Mouse (Mus musculus): ENCODE measurements around the gene Sdsl. TPM values are rescaled to one million over a fixed set of nuclear protein-coding genes. Genes with fewer than 3 reads are reported as not detected.

Gene Sdsl
- polyA plus RNA-seq, 3 experiments from 2014 or later = not detected

DNA sequence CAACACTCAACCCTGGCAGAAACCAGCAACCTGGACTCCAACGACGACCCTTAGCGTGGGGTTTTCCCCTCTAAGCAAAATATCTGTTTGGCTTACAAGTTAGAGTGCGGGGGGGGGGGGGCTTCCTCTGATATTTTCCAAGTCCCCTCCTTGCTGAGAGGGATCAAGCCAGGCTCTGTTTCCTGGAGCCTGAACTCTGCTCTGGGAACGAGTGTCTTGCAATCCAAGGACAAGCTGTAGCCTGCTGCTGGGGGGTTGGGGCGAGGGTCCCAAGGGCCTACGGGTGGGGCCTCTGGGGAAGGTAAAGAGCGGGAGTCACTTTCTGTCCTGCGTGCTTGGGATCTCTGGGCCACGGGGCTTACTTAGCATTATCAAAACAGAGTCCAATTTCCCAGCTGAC is 46.0 kb downstream of the Sdsl start:
- no peak for ATAC-seq

DNA sequence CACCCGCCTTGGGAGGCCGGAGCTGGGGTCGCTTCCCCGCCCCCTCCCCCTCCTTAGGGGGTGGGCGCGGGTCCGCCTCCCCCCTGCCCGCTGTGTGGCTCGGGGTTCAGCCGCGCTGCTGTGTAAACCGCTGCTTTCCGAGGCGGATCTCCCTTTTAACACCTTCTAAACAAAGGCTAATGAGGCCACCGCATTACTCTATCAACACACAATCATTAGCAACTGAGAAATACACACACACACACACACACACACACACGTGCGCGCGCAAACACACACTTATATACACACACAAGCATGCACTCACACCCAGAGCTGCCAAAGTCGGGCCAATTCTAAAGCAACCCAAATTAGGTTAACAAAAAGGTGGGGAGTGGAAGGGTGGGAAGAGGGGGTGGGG is 46.9 kb downstream of the Sdsl start:
- ATAC-seq = no peak

DNA sequence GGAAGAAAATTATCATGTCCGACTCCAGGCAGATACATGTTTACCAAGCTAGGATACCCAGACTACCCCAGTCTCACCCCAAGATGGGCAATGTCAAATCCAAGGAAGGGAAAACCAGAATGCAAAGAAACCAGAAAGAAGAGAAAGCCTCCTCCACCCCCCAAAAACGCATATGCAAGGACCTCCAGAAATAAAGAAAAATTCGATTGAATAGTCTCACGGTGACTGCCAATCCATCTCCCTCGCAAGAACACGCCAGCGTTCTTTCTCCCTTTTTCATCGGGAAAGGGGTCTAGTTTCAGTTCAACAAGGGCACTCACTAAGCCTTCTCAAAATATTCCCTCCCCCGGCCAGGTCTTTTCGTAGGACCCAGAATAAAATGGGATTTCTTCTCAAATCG is 48.0 kb downstream of the Sdsl start:
- ATAC-seq = no peak

DNA sequence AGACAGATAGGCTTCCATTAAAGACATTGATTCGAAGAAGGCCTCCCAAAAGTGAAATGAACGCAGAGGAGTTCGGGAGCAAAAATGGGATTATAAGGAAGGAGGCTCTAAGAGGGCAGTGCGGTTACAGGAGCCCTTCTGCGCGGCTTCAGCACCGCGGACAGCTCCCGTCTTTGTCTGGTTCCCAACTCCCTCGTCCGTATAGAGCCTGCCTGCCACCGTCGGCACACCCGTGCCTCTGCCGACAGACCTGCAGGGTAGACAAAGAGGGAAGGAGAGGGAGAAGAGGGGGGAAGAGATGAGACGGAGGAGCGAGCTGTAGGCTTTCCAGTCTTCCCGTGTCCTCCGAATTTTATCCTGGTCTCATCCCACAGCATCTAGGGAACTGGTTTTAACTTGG is 48.6 kb downstream of the Sdsl start:
- no peak for ATAC-seq

DNA sequence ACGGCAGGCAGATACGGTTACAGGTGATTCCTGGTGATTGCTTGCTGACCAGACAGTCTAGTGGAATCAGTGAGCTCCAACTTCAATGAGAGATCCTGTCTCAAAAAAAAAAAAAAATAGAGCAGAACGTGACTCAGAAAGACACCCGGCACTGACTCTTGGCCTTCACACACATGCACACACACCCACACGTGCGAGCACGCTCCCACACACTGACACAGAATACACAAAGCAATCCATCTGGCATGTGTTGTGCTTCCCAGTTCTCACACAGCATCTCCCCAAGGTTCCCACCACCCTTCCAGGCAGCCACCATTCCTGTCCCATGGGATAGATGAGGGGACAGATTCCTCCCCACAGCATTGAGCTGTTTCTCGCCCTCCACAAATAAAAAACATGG is 52.5 kb downstream of the Sdsl start:
- ATAC-seq = no peak

DNA sequence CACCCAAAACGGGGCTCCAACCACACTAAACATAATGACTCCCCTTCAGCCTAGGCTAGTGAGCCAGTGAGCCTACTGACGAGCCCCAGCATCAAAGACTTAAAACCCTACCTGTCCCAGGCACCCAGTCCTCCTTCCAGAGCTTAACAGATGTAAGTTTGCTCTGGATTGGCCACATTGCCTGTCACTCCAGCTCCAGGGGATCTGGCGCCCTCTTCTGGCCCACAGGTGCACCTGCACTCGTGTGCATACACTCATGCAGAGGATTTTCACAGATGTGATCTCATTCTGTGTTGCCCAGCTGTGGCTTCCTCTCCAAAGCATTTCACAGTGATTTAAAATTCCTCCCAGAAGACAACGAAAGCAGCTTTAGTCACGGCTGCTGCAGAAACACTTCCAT is 59.2 kb downstream of the Sdsl start:
- no peak for ATAC-seq

DNA sequence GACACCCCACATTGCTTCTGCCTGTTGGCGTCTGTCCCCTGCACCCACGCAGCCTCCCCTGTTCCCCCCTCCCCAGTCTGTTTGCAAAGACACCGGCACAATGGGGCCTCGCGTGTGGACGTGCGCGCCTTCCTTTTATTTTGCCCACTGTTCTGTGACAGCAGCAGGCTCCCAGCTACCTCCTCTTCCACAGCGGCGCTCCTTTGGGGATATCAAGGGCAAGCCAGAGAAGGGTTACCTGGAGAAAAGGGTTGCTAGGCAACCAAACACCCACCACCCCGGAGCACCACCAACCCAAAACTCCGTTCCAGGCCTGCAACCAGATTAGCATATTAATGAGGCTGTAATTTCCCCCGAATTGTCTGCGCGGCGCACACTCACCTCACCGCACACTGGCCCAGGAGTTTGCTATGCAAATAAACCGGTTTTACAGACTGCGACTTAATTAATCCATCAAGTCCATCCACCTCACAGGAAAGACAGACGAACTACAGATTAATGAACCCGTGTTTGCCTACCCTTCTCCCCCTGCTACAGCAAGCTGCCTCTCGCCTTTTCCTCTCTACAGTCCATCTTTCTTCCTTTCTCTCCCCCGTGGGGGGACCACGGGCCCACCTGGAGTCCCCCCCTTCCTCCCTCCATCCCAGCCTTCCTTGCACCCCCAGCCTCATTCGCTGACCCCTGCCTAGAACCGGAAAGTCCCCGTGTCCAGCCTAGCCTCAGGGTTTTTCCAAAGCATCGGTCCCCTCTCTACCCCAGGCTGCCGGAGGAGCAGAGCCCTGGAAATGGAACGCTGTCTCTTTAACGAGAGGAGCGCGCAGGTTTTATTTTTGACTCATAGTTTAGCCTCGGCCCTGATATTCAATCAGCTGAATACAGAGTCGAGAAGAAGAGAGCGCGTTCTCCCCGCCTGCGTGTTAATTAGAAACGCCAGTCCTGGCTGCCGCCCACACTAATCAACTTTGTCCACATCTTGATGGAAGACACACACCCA is 62.9 kb downstream of the Sdsl start:
- ATAC-seq = no peak

DNA sequence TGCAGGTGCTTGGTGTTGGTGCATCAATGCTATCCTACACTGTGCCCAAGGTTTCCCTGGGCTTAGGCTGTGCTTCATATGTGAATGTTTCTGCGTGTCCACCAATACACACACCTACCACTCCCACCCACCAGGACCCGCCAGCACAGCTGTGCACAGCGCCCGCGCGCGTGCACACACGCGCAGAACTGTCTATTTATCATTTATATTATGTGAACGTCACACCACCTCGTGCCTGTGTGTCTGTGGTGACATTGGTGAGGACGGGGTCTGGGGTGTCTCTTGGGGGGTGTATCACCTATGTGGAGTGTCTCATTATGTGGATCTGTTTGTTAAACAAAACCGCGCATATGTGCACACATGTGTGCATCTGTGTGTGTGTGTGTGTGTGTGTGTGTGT is 63.7 kb downstream of the Sdsl start:
- no peak for ATAC-seq

Other genes starting within 250 kb of the Sdsl start
- gene Lhx5, start 41.1 kb downstream of the Sdsl start, polyA plus RNA-seq (2017; shearing (Covaris generic)) = not detected
- gene Sds, start 3.7 kb upstream of the Sdsl start, polyA plus RNA-seq (2017; shearing (Covaris generic)) = not detected
- 1 to 10 TPM; 3.2 to 5.7 (median 3.5) TPM for gene Plbd2, start 30.8 kb upstream of the Sdsl start, polyA plus RNA-seq (2017; shearing (Covaris generic))
- gene Slc8b1, start 38.4 kb upstream of the Sdsl start, polyA plus RNA-seq (2017; shearing (Covaris generic)) = 10 to 100 TPM in 1 of 3 experiments, 1 to 10 TPM in 2; 6.1 to 14.5 (median 7.3) TPM
- gene Tpcn1, start 115.9 kb upstream of the Sdsl start, polyA plus RNA-seq (2017; shearing (Covaris generic)) = 10 to 100 TPM in 2 of 3 experiments, 1 to 10 TPM in 1; 6.4 to 15.8 (median 12.6) TPM
- gene Iqcd, start 116.2 kb upstream of the Sdsl start, polyA plus RNA-seq (2017; shearing (Covaris generic)) = under 1 TPM in 1 of 3 experiments, not detected in 2; 0.91 TPM
- gene Rita1, start 139.8 kb upstream of the Sdsl start, polyA plus RNA-seq (2017; shearing (Covaris generic)) = 1 to 10 TPM; 2.1 to 3.5 (median 3.2) TPM
- gene Ddx54, start 139.9 kb upstream of the Sdsl start, polyA plus RNA-seq (2017; shearing (Covaris generic)) = 10 to 100 TPM; 13.0 to 21.1 (median 13.4) TPM
- gene Cfap73, start 161.4 kb upstream of the Sdsl start, polyA plus RNA-seq (2017; shearing (Covaris generic)) = not detected
- 1 to 10 TPM; 6.8 to 9.7 (median 6.8) TPM for gene Rasal1, start 176.0 kb upstream of the Sdsl start, polyA plus RNA-seq (2017; shearing (Covaris generic))
- 10 to 100 TPM; 41.0 to 52.7 (median 49.6) TPM for gene Dtx1, start 239.1 kb upstream of the Sdsl start, polyA plus RNA-seq (2017; shearing (Covaris generic))

Measured in inflammation-experienced regulatory T-cells, adult 6 months (primary cell).